Mouse (Mus musculus): ENCODE data around the gene Ttc9.

DNA sequence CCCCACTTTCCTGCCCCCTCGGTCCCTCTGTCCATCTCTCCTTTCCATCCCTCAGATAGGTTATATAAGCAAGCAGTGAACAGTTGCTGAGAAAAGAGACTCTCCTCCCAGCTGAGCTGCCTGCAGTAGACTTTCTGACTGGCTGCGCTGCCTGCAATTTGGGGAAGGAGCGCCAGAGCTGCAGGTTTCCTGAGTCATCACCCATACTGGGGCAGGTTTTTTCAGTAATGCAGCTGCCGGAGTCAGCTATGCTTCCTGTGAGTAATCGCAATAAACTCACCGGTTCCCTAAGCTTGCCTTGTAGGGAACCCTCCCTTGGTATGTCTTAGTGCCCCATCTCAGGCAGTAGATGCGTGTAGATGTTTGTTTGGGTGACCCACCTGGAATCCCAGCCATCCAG, 14.1 kb upstream of the Ttc9 start:
- no peak for TF ChIP-seq POLR2A (IDR thresholded peaks at IDR 0.05; ENCODE audit: extremely low read depth, insufficient read depth, low read length)
- TF ChIP-seq CTCF (IDR thresholded peaks at IDR 0.05; ENCODE audit: low read depth, low read length), result no peak
